Mouse (Mus musculus) R1 (cell line): ENCODE measurements around the gene Cdcp2.

ENCODE experiments used
- DNase-seq: peaks from one replicate; pipeline ENCODE4 v3.0.0-alpha.2; 2018; ENCODE audit warnings: low read depth, low spot score

Gene Cdcp2

DNA sequence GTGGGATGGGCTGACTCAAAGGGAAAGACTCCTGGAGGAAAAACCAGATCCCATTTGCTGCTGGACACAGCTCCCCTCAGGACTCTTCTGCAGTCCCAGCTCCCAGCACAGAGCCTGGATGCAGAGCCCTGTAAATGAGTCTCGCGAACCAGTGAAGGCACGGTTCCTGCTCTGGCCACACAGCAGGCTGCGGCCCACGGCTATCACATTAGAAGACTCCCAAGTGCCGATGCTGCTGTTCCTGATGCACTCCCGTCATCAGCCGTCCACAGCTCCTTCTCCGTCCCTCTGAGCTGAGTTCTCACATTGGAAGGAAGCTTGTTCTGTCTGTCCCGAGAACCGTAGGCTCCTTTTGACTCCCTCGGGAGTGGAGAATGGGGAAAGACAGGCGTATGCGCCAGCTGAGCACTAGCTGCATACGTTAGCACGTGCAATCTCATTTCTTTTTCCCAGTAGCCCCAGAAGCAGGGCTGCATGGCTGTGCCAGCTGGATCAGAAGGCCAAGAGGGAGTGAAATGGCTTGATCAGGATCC lies at the start of gene Cdcp2:
Gene Cdcp2 (plus strand): TSS at position 51 of the 533 bp plus-strand sequence.
- DNase-seq, result no peak

DNA sequence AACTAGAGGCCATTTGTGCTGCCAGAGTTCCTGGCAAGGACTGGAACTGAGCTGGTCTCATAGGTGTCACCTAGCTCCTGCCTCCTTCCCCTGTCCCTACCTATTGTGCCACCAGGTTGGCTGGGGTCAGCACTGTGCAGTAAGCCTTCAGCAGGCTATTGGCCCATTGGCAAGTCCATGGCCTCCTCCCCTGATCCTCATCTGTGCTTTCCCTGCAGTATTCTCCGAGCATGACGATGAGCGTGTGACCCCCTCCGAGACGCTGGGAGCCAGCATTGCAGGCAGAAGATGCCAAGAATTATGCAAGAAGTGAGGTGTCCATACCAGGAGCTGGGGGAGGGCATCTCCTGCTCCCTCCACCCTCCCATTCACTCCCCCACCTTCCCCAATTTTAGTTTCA lies 48.9 kb upstream of the Cdcp2 start:
- no peak for DNase-seq

DNA sequence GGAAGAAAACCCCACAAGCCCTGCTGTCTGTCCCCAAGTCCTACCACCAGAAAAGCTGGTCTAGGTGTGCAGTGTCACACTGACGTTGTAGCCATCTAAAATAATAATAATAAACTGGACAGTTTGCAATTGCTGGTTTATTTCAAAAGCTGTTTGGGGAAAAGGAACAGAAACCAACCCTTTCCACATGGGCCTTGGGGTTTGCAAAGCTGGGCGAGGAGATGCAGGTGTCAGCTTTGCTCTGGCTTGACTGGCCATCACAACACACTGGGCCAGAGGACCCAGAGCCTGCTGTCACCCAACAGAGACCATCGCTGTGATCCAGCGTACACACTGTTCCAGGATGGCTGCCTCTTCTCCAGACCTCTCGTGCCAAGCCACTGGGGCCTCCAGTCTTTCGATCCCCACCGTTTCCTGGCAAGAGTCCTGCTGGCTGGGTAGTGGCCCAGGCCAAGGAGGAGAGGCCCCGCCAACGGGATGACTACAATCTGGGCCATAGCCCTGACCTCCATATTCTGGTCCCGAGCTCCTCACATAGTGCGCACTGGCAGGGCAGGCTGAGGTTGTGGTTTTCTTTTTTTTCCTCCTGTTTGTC lies 48.0 kb upstream of the Cdcp2 start:
- DNase-seq, result no peak

DNA sequence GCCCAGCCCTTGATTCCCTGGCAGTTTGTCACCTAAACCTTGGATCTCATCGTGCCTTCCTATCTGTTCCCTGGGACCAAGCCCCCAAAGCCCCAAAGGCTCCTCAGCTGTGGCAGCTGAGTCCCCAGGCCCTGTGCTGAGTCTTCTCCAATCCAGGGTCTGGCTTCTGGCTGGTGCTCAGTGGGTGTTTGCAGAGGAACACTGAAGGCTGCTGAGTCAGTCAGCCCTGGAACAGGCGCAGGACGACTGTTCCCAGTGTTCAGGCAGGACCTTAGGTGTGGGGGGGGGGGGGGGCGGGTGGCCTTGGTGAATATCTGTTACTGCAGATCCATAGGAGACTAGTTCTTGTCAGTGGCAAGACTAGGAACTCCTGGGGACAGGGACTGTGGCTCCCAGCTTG lies 44.8 kb upstream of the Cdcp2 start:
- no peak for DNase-seq

DNA sequence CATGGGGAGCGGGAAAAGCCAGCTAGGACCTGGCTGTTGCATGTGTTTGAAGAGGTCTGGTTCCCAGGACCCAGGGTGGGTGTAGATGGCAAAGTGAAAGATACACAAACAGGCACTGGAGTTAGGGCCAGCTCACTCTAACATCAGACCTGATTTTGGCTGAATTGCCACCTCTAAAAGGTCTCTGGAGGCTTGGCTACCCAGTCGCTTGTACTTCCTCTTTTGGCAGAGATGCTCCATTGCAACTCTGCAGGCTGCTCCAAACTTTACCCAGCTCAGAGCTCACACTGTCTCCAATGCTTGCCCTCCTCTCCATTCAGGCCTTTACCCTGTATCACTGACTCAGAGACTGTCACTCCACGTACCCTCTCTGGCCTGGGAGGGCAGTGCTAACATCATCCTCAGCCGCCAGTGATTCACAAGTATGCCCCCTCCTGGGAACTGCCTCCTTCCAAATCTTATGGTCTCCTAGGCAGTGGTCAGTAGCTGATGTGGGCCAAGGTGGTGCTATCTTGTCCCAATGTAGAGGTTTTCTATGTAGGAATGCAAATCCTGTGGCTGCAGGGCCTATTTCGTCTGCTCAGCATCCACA lies 43.6 kb upstream of the Cdcp2 start:
- DNase-seq, result no peak

DNA sequence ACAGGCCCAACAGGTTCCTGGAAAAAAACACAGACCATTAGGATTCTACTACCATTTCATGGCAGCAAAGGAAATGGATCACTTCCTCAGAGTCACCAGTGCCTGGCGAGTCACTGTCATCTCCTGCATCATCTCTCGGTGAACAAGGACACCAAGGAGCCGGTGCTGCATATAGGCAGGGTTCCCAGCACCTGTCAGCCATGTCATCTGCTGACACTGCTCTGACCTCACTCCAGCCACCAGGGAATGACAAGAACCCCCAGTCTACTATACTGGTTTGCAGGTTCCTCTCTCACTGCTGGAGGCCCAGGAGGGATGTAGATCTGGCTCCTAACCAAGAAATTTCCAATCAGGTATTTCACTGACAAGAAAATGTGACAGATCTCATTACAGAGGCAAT lies 40.6 kb upstream of the Cdcp2 start:
- no peak for DNase-seq

DNA sequence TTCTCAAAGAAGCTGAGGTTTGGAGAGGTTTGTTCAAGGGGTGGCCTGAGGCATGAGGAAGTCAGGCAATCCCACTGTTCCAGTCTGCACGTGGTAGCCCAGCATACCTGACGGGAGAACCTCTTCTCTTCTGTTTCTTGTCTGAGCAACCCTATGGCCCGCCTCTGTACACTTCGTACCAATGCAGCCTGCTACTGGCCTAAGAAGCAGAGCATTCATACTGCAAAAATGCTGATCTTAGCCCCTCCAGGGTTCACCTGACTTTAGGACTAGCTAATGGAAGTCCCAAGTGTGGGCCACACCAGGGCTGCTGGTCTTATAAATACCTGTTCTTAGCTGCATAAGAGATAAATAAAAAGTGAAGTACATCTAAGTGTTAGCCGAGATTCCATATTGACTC lies 38.3 kb upstream of the Cdcp2 start:
- DNase-seq, result no peak

DNA sequence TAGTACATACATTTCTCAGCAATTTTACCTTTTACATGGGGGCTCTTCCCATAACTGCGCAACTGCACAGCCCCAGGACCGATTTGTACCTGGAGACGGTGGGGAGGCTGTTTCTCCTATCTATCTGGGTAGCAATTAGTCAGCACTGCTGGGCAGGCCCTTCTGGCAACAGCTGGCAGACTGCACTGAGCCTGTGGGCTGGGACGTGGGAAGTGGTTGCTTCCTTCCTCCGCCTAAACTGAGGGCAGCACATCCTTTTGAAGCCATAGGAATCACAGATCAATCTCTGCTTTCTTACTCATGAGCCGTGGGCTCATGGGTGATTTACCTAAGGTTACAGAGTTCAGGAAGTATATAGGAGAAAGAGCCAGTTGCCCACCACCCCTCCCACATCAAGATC lies 37.9 kb upstream of the Cdcp2 start:
- DNase-seq, result no peak

DNA sequence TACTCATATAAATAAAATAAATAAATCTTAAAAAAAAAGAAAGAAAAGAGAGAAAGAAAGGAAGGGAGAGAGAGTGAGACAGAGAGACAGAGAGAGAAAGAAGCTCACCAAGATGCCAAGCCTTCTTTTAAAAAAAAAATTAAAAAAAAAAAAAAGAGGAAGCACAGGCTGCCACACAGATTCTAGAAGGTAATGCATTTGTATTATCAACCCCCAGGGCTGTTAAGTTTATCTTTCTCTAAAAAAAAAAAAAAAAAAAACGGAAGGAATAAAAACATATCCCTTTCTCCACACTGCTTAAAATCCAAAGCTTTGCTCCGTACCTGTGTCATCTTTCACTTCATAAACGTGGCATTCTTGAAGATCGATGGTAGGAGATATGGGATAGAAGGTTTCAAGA lies 35.1 kb upstream of the Cdcp2 start:
- DNase-seq, result no peak

DNA sequence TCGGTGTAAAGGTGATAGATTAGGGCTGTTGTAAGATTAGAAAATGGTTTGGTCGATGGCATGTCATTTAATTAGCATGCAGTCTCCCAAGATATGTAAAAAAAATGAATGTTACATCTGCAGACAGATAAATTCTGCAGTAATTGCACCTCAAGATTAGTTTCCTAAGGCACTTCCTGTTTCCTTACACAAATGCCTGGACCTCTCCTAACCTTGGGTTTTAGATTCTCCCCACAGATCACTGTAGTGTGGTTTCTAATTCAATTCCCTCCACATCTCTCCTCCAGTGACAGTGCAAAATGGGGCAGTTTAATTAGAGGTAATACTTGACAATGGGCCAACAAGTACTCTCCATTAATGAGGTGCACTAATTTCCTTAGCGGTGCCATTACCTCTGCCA lies 33.5 kb upstream of the Cdcp2 start:
- DNase-seq, result no peak

DNA sequence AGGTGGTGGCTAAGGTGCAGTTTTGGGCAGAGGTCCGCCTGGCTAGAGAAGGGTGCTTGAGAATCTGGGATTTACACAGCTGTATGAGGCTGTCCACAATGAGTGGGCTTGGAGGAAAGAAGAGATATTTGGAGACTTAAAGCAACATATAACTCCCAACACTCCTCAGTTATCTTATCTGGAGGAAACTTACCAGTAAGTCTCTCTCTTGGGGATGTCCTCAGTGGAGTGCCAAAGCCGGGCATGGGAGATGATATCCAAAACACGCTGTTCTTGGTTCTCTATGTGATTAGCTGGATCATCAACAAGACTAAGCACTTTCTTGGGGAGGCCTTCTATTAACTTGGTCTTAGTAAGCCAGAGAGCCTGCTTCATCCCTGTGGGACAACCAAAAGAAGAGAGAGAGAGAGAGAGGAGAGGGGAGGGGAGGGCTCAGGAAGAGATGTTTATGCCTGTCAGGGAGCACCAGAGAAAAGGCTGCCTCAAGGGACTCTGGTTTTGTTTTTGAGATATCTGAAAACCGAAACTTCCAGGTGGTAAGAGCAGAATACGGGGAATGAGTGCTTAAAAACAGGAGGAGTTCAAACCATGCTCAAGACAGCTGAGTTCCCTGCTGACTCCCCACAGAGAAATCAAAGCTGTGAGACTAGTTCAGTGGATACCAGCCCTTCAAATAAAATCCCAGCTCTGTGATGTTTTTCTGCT lies 32.1 kb upstream of the Cdcp2 start:
- no peak for DNase-seq

DNA sequence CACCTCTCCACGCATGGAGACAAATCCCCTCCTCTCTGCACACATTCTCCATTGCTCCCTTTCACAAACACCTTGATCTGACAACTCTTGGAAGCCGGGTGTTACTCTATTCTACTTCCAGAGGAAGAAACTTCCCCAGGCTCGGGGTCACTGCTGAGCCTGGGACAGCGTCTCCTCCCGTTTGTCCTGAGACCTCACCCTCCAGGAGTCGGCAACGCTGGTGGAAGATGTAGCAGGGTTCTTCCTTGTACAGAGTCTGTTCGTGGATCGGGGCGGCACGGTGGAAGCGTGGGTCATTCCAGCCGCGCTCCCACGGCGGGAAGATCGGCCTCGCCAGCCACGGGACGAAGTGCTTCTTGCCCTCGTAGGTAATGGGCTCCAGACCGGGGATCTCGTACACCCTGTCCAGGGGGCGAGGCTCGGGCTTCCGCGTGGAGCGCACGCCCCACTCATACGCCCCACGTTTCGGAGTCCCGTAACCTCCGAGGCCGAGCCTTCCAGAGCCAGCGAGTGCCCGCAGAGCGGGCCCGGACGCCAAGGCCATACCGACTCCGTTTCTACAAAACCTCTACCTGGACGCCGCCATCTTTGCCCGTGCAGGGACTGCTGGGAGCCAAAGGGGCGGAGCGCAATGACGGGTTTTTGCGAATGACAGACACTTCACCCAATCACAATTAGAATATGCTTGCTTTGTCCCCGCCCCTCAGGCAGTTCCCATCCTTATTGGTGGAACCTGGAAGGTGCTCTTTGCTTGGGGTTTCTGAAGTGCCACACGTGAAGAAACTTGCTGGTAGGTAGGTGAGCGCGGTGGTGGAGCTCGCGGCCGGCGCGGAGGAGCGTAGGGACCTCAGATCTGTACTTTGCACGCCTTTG lies 30.2 kb upstream of the Cdcp2 start, which contains the start of the genes Mrpl37 and Cyb5rl:
Gene Mrpl37 (minus strand): TSS at position 617 of the 873 bp plus-strand sequence.
Gene Cyb5rl (plus strand): TSS at position 737 of the 873 bp plus-strand sequence.
- DNase-seq, result peak; percentile 98

DNA sequence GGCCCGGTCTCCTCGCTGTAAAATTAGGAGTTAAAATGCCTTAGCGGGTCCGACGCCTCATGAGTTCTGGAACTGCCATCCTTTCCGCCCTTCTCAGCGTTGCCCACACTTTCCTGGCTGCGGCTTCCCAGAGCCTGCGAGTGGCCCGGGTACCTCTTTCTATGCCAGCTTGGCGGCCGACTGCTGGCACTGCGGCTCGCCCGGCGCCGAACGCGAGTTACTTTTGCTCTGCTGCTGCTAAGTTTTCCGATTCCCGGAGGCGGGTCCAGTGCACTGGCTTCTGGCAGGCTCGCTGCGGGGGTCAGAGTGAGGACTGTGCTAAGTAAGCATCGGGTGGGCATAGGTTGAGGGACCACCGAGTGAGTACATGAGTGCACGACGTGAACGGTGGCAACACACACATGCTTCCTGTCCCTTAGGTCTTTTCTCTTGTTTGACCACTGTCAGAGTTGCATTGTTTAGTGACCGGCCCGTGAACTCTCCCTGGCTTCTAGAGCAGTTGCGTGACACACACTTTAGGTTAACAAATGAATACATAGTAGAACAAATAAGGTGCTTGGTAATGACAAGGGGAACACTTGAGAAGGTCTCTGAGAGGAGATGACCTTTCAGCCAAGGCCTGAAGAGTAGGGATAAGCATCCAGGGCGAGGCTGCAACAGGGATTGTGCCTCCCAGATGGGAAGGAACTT lies 29.4 kb upstream of the Cdcp2 start:
- peak; percentile 62 for DNase-seq

DNA sequence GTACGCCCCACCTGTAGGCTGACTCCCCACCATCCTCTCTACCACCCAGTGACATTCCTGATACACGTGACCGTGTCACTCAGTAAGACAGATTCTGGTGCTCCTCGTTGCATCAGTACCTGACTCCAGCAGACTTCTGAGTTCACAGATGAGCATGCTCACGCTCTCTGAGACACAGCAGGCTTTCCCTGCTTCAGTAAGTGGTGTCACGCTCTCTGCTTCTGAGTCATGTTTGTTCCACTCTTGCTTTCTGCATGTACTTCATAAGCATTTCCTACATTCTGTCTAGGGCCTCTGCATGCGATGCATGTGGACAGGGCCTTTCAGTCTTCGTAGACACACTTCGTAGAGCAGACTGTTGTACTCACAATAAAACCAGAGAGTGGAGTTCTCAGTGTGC lies 24.3 kb upstream of the Cdcp2 start:
- no peak for DNase-seq

DNA sequence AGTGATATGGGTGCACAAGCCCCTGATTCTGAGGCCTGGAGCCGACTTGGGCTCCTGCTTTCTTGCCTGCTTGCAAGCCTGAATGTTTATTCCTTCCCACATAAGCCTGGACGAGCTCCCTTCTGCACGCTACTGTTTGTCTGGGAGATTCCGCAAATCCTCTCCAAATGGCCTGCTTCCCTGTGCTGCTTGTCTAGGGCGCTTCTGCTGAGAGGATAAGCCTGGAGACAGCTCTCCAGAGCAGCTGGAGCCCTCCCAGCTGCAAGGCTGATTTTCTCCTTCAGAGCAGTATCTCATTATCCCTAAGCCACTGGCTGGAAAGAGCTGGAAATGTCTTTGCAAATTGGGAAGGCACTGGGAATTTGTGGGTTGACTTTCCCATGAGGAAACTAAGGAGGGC lies 21.2 kb upstream of the Cdcp2 start:
- no peak for DNase-seq

DNA sequence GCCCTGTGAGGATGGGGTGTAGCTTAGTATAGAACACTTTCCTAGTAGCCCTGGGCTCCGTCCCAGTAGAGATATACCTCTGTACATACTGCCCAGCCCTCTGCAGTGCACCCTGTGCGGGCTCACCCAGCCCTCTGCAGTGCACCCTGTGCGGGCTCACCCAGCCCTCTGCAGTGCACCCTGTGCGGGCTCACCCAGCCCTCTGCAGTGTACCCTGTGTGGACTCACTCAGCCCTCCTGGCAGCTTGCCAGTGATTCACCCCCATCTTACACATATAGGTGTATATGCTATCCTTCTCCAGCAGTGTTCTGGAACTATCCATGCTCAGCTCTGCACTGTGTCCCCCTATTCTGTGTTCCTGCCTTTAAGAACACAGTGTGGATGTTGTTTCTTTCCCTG lies 17.8 kb upstream of the Cdcp2 start:
- no peak for DNase-seq

DNA sequence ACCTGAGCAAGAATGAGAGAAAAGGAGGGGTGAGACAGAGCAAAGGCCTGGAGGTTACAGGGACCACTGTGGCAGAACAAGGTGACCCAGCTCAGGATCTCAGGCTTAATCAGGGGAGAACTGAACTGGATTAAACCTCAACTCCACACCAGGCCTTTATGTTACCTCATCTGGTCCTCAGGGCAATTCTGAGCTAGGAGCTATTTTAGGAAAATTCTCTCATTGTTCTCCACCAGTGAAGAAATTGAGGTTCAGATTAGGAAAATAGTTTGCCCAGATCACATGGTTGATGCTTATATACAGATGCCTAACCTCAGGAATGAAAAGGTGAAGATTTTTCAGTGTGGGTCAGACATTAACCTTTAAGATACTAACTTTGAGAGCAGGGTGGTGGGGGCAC lies 17.0 kb upstream of the Cdcp2 start:
- no peak for DNase-seq

DNA sequence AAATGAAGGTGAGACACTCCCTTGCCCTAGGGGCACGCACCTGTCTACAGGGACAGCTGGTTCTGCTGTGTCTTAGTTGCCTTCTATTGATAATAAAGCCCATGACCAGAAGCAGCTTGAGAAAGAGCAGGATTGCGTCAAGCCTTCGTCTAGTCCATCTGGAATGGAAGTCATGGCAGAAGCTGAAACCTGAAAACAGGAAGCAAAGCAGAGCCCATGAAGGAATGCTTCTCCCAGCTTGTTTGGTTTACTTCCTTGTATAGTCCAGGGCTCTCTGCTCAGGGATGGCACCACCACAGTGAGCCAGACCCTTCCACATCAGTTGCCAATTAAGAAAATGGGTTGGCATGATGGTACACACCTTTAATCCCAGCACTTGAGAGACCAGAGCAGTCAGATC lies 14.5 kb upstream of the Cdcp2 start:
- DNase-seq, result no peak

DNA sequence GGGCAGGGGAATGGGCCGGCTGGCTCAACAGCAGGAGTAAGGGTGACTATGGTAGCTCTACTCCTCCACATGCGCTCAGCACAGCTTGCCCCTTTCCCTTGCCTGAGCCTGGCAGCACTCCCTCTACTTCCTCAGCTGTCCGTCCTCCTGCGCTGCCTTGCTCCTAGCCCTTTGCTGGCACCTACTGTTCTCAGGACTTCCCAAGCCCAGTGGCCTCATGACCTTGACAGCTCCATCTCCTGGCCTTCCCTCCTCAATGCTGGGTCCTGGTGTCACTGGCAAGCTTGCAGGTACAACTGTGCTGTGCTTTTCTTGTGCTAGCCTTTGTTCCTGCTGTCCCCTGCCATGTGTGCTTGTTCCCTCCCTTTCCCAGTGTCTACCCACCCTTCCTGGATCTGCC lies 13.6 kb upstream of the Cdcp2 start:
- DNase-seq, result no peak

DNA sequence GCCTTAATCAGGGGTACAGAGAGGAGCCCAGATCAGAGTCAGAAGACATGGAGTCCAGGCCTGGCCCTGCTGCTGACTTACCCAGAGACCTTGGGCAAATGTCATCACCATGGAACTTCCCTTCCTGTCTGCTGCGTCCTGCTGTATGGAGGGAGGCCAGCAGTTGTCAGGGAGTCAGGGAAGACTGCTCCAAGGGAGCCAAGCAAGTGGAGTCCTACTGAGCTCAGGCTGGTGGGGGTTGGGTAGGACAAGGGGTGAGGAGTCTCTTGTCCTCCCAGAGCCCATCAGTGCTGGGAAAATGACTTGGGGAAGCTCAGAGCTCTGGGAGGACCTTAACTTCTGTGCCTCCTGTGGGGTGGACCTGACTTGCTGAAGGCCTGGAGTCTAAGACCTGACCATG lies 12.3 kb upstream of the Cdcp2 start:
- DNase-seq, result no peak

DNA sequence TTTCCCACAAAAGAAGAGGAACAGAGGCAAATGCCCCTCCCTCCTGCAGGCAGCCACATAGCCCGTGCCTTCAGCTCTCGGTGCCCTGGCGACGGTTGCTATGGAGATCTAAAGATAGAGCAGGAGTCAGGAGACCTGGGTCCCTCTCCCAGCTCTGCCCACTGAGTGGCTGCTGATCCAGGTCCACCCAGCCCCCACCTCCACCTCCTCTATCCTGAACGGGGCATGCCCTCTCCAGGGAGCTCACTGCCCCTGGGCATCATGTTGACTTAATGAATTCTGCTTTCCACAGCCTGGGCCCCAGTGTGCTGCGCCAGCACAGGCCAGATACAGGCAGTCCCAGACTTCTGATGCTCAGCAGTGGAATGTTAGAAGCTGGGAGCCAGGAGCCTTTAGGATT lies 11.8 kb upstream of the Cdcp2 start:
- peak; percentile 62 for DNase-seq
